Mouse (Mus musculus) adrenal gland, postnatal 25 days (tissue): ENCODE measurements around the gene Prm3. TPM values are rescaled to one million over a fixed set of nuclear protein-coding genes. Genes with fewer than 3 reads are reported as not detected.

Experiments
- DNase-seq: peaks from one replicate; pipeline ENCODE4 v3.0.0; 2021; ENCODE audit warnings: mixed read lengths
- total RNA-seq: library from RNA; stranded (reverse); gene quantifications from 2 replicates; pipeline ENCODE4 v1.2.3, GENCODE M21; 2021

The Prm3 gene
- total RNA-seq, 1 experiment from 2014 or later: not detected

DNA sequence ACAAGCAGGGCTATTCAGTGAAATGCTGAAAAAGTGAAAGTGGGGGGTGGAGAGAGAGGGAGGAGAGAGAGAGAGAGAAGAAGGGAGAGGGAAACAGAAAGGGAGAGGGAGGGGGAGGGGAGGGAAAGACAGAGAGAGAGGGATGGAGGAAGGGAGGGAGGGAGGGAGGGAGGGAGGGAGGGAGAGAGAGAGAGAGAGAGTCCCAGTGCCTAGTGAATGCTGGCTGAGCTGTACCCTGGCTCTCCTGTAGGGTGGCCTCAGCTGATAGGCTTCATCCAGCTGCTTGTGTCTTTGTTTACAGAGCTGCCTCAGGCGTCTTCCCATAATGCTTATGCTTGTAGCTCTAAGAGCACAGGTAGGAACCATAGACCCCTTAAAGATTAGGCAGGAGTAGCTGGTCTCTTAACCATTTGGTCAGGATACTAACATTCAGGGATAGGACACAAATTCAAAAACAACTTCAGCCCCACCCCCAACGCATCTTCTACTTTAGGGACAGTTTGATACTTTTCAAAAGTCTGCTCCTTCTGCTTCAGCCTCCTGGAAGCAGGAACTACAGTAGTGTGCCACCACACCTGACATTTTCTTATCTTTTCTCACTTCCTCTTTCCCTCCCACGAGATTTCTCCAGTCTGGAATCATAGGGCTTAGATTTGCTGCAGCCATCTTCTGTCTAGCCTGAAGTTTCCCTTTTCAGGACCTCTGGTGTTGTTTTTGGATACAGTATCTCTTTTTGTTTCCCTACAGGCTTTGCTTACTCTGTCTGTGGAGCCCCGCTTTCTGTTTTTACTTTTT, 20.0 kb downstream of the Prm3 start:
- no peak for DNase-seq

DNA sequence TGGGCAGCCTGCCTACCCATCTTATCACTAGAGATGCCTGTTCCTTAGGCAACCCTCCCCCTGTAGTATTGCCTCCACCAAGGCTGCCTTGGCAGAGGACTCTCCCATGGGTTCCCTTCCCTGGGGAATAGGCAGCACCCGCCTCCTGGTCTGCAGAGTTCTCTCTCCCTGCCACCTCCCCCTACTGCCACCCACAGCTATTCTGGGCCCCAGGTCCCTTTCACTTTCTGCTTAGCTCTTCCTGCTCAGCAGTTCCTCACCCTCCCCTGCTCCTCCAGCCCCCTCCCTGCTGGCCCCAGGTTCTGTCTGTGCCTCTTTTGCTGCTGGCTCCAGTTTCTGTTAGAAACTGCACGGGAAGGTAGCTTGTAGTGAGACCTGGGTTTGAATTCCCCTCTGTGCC, 21.1 kb downstream of the Prm3 start:
- peak; percentile 23 for DNase-seq

DNA sequence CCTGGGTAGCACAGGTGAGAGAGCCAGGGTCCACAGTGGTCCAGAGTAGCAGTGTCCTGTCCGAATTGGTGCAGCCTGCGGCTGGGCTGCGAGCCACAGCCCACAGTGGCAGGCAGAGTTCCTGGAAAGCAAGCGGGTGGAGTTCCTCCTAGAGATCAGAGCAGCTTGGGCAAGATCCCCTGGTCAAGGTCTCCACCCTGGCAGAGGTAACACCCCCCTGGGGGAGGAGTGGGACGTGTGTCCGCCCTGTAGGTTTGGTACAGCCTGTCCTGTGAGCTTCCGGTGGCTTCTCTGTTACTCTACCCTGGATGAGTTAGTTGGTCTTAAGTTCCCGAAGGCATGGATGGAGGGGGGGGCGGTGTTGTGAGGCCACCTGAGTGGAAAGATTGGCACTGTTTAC, 21.9 kb downstream of the Prm3 start:
- DNase-seq: peak; percentile 34

DNA sequence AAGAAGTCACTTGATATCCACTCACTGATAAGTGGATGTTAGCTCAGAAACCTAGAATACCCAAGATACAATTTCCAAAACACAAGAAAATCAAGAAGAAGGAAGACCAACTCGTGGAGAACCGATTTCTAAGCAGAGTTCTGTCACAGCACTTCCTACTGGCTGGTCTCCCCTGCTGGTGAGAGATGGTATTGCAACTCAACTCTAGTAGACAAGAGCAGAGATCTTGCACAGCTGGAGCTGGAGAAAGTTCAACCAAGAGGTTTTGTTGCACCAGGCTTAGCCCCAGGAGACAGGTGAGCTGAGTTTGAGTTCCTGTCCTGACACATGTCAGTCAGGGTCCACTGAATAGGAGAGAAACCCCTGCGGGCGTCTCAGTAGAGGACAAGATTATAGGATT, 23.6 kb downstream of the Prm3 start:
- peak; percentile 57 for DNase-seq

DNA sequence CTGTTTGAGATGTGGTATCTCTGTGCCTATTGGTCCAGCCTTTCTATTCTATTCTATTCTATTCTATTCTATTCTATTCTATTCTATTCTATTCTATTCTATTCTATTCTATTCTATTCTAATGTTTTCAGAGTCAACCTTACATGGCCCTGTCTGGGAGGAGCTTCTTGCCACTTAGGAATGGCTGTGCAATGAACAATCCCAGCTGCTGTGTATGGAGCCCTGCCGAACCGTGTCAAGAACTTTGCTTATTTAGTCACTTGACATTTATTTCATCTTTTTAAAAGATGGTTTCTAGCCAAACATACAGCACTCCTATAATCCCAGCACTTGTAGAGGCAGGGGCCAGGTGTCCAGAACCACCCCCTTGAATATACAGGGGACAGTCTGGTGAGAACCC, 26.4 kb downstream of the Prm3 start:
- no peak for DNase-seq

DNA sequence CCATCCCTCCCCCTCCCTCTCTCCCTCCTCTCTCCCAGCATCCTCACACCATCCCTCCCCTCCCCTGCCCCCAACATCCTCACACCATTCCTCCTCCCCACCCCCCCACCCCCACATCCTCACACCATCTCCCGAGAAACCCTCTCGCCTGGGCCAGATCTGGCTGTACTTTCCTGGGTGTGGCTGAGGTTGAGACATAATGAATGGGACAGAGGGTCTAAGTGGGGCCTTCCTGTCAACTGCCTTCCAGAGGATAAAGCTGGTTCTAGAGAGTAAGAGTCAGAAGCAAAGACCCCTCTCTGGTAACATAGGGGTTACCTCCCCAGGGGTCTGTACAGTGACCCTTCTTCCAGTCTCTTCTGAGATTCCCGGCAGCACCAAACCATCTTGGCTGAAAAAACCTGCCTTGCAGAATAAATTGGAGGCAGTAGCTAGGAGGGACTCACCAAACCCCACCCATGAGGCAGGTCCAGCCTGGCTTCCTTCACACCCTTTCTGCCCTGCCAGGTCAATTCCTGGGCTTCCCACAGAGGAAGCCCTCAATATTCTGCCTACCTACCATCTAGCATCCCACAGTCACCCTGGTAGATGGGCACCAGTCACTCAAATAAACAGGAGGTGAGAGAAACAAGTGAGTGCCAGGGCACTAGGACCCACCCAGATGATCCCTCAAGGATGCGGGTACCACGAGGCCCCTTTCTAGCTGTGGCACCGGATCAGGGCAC, 27.0 kb downstream of the Prm3 start:
- no peak for DNase-seq

DNA sequence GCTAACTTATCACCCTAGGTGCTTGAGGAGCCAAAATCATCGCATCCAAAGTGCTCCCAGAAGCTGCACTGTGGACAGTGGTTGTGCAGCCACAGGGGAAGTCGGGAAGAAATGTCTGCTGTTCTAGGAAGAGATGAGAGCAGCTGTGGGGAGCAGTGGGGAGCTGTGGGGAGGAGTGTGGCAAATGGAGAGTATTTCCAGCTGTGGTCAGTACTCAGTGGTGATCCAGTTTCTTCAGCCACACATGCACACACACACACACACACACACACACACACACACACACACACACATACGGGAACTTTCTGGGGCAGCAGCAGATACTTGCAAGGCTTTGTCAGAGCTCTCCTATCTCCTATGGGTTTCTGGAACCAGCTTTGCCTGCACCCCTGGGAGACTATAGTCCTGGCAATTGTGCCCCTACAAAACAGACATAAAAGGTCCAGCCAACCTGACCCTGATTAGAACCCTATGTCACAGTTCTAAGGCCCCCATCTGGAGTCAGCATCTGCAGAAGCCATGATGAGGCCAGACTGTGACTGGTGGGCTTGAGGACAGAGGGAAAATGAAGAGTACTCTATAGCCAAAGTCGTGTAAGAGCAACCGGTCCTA, 28.0 kb downstream of the Prm3 start:
- no peak for DNase-seq

DNA sequence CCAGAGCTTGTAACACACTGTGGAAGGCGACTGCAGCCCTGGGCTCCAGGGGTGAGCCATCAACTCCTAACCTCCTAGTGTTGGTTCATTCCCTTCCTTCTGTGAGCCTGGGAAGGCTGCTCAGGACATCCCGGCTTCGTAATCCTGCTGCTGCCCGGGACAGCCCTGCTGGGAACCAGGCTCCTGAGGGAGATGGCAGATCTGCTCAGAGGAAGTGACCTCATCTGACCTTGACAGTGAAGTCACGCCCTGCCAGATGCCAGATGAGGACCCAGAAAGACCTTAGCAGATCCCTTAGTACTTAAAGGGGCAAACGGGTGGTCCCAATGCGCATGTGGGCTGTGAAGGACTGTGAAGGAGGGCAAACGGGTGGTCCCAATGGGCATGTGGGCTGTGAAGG, 29.5 kb downstream of the Prm3 start:
- DNase-seq: no peak

DNA sequence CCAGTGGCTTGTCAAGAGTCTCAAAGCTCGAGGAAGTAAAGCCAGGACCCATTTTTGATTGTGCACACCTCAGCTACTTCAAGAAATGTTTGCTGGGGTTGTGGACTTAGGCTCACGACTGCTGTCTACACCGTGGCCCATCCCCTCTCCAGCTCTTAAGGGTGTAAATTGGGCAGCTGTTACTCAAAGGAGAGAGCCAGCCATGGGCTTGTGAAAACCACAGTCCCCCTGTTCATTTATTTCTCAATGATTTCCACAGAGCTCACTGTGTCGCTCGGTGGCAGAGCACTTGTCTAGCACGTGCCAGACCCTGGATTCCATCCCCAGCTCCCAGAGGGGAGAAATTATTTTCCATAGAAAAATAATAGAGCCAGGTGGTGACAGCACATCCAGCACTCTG, 34.5 kb downstream of the Prm3 start:
- DNase-seq: no peak

DNA sequence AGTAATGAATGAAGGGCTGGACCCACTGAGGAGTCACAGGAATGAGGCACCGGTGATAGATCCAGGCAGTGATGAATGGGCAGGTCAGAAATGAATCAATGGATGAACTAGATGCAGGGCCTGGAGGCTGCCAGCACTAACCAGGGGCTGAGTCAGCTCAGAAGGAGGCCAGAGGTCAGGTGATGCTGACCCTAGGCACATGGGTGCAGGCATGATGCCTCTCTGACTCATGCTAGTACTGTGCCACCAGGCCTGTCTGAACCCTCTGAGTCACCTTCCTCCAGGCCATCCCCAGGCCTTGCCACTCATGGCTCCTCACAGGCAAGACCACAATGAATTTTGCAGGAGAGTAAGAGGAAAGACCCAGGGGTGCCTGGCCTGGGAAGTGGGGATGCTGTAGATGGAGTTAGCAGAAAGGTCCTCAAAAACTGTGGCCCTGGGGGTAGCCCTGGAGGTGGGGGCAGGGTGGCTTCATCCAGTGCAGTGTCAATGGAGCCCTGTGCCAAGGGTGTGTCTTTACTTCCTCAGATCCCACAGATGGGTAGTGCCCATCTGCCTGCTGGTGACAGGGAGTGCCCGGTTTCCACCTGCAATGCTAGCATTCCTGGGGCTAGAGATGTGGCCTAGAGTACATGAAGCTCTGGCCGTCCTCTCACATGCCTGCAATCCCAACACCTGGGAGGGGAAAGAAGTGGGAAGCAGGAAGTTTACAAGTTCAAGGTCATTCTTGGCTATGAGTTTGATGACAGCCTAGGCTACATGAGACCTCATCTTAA, 36.0 kb downstream of the Prm3 start:
- peak; percentile 75 for DNase-seq

DNA sequence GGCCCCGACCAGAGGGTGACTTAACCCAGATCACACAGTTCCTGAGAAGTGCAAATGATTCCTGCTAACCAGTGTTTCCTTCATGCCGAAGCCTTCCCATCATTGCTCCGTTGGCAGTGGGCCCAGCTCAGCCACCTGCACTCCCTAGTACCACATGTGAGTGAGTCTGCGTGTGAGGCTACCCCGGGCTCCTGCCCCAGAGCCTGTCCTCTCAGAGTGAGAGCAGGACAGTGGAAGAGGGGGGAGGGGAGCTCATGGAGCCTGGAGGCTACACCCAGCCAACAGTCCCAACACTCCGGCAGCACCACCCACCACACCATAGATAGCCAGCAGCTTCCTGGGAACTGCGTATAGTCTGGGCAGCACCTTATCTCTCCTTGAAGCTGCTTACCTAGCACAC, 40.9 kb downstream of the Prm3 start:
- no peak for DNase-seq

DNA sequence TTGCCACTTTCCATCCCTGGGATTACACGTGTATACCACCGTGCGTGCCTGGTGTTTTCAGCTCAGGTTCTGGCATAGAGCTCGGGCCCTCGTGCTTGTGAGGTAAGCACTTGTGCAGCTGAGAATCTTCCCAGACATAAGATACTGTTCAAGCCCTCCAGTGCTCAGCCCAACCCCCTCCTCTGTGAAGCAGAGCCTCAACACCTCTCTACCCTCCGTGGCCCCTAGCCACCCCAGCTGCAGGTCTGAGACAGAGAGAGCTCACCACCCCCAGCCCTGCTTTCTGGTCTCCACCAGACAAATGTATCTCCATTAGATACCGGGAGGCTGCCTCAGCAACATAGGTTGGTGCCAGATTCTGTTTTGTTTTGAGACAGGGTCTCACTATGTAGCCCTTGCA, 41.5 kb downstream of the Prm3 start:
- no peak for DNase-seq

DNA sequence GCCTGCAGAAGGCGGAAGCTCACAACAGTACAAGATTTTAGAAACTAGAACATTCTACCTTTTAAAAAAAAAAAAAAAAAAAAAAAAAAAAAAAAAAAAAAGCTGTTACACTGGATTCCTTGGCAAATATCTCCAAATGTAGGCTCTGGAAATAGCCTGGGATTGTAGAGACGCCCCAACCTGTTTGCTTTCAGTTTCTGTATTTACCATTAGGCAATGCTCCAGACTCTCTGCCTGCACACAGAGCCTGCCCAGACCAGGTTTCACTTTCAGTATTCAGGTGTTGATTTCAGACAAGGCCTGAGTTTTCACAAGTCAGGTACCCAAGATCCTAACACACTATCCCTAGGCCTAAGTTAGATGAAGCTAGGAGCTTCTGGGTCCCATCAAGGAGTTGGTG, 49.6 kb downstream of the Prm3 start:
- DNase-seq: no peak

Other genes starting within 250 kb of the Prm3 start
- gene Dexi, start 247.9 kb downstream of the Prm3 start, total RNA-seq: 17.8 and 21.8 TPM in 2 replicates
- 42.7 and 44.2 TPM in 2 replicates for gene Clec16a, start 245.6 kb downstream of the Prm3 start, total RNA-seq
- 2.8 and 2.9 TPM in 2 replicates for gene Socs1, start 5.4 kb downstream of the Prm3 start, total RNA-seq
- not detected in 2 replicates for gene Tnp2, start 2.3 kb downstream of the Prm3 start, total RNA-seq
- gene Prm2, start 5.2 kb upstream of the Prm3 start, total RNA-seq: not detected in 2 replicates
- not detected in 2 replicates for gene Prm1, start 14.9 kb upstream of the Prm3 start, total RNA-seq
- gene Gm11172, start 22.0 kb upstream of the Prm3 start, total RNA-seq: not detected in 2 replicates
- 1.7 and 2.1 TPM in 2 replicates for gene Rmi2, start 44.1 kb upstream of the Prm3 start, total RNA-seq